Mouse (Mus musculus) G1E (cell line): ENCODE results near the gene 2310033P09Rik.

Experiments used
- CTCF ChIP-seq: IDR thresholded peaks from 2 replicates; pipeline ENCODE4 v1.5.1; 2012; ENCODE audit warnings: low read depth, low read length, inconsistent platforms, mixed read lengths
- GATA1 ChIP-seq: IDR thresholded peaks from 2 replicates; pipeline ENCODE4 v1.6.1; 2012; ENCODE audit warnings: borderline replicate concordance, low read length, inconsistent platforms, mixed read lengths
- GATA2 ChIP-seq: IDR thresholded peaks from 2 replicates; pipeline ENCODE4 v1.6.1; 2012; ENCODE audit warnings: low read depth, low read length, inconsistent platforms, borderline replicate concordance
- POLR2AphosphoS5 ChIP-seq: IDR thresholded peaks from 2 replicates; pipeline ENCODE4 v1.6.1; 2012; ENCODE audit warnings: low read depth, low read length, inconsistent platforms; ENCODE audit not compliant: insufficient replicate concordance
- TAL1 ChIP-seq: conservative IDR thresholded peaks from 2 replicates; pipeline ENCODE4 v1.6.1; 2012; ENCODE audit warnings: low read depth, low read length, inconsistent platforms, mixed read lengths

- TF ChIP-seq CTCF (no peak), POLR2AphosphoS5 (no peak), GATA2 (no peak), GATA1 (no peak), TAL1 (no peak)
Observed at GRCm38 (mm10) chr11:59162443-59163254, 45.5 kb upstream of the 2310033P09Rik start.
